Mouse (Mus musculus) liver, embryonic 14.5 days (tissue): Measurements from ENCODE around the gene Tmigd1.

Source experiments
- CTCF ChIP-seq: IDR thresholded peaks from 2 replicates; pipeline ENCODE4 v1.5.1; 2016; ENCODE audit warnings: antibody characterized with exemption, low read depth, control low read depth
- EP300 ChIP-seq: IDR thresholded peaks from 2 replicates; pipeline ENCODE4 v1.6.1; 2016; ENCODE audit warnings: antibody characterized with exemption, low read depth

GRCm38 (mm10) chr11:76912055-76912395 is 10.1 kb downstream of the Tmigd1 start:
- TF ChIP-seq CTCF (no peak), EP300 (no peak)
